Mouse (Mus musculus) frontal cortex, postnatal 25 days (tissue): ENCODE data around the gene Cox4i2.

ENCODE experiments used
- DNase-seq, 2 experiments: peaks; one replicate each; pipeline ENCODE4 v3.0.0; 2022; ENCODE audit warnings: low spot score in 2 of 2

Gene Cox4i2

GRCm38 (mm10) chr2:152799954-152800761, 46.2 kb downstream of the Cox4i2 start:
- DNase-seq, result no peak

- DNase-seq, result no peak
Measured at GRCm38 (mm10) chr2:152800762-152801113, 46.8 kb downstream of the Cox4i2 start.

GRCm38 (mm10) chr2:152802303-152802702, 48.3 kb downstream of the Cox4i2 start:
- DNase-seq, result no peak

GRCm38 (mm10) chr2:152803081-152803480, 49.1 kb downstream of the Cox4i2 start:
- no peak for DNase-seq

- no peak for DNase-seq
Measured at GRCm38 (mm10) chr2:152804408-152805110, 50.6 kb downstream of the Cox4i2 start.

GRCm38 (mm10) chr2:152805111-152805490, 51.1 kb downstream of the Cox4i2 start:
- DNase-seq, result no peak

GRCm38 (mm10) chr2:152806037-152806436, 52.1 kb downstream of the Cox4i2 start:
- DNase-seq, result no peak

GRCm38 (mm10) chr2:152808178-152808577, 54.2 kb downstream of the Cox4i2 start:
- no peak for DNase-seq

- no peak for DNase-seq
Measured at GRCm38 (mm10) chr2:152810158-152810941, 56.4 kb downstream of the Cox4i2 start.

GRCm38 (mm10) chr2:152811336-152812165, 57.6 kb downstream of the Cox4i2 start:
- no peak for DNase-seq

- no peak for DNase-seq
Measured at GRCm38 (mm10) chr2:152813232-152813631, 59.3 kb downstream of the Cox4i2 start.

- DNase-seq, result no peak
Measured at GRCm38 (mm10) chr2:152814213-152814874, 60.4 kb downstream of the Cox4i2 start.
